ENCODE assay signal across 19 mouse cellular contexts in the genomic region with DNA sequence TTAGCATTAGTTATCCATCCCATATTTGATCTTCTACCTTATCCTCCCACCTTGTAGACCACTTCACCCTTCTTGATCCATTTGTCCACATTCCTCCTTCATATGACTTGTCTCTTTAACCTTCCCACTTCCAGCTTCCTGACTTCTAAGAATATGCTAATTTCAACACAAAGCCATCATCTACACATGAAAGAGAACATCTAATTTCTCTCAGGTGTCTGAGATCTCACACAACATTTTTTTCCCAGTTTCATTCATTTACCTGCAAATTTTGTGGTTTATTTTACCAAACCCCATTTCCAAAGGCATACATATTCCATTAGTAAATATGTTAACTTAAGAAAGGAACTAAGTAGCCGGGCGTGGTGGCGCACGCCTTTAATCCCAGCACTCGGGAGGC.
A peak's percentile ranks its signal among the peaks of the same experiment; 100 is the strongest.
DNase-seq lines count a peak whose midpoint lies in the region; ATAC-seq lines count a peak whose summit lies in the region.
"Had no signal": no experiment of that assay in that cellular context is flagged by ENCODE, and none has a peak within 500 bp of the region (broad histone marks: within the 10 kb centered on the region; RNA-seq: fewer than 3 reads in every experiment).

No protein-coding gene starts in this region.

- ATAC-seq in cerebellum, adult (ENCODE audit: insufficient number of reproducible peaks, low FRiP score, low TSS enrichment), result no peak
- ATAC-seq: CD4-positive, CD25-positive, alpha-beta regulatory T cell, adult 4 months; forebrain, embryonic 13.5 days; forebrain, embryonic 15.5 days; forebrain, postnatal 0 days; Patski had no signal

- peak; percentile 75 for DNase-seq in ES-CJ7 (ENCODE audit: low read depth, low spot score)
- DNase-seq in R1 (ENCODE audit: low read depth, low spot score), result peak; percentile 70
- peak; percentile 16 for DNase-seq in ZHBTc4 (ENCODE audit: low read depth, low spot score)
- no peak for DNase-seq in heart, postnatal 4 days
- DNase-seq: adrenal gland, adult 2 months; adrenal gland, postnatal 10 days; adrenal gland, postnatal 25 days; B cell, adult 2 months; cerebellum, adult 11-12 months; cerebellum, adult 2 months; cerebellum, adult 9-10 months; cerebellum, postnatal 10 days; cerebellum, postnatal 25 days; forebrain, postnatal 0 days had no signal
